Mouse (Mus musculus) thymus, adult 2 months (tissue): Measurements from ENCODE around the gene Gm21861. TPM values are rescaled to one million over a fixed set of nuclear protein-coding genes. Genes with fewer than 3 reads are reported as not detected.
"Not testable (repeated sequence)": the region's sequence is repeated elsewhere in the genome, so short reads cannot be mapped to it uniquely, and the experiment has no call there.

ENCODE experiments used
- DNase-seq: peaks from one replicate; pipeline ENCODE4 v3.0.0; 2021
- H3K27ac ChIP-seq: fragments of 200-500 bp; 2 replicates; pipeline ENCODE4 v1.5.1; 2012; ENCODE audit warnings: low read length, control low read depth; ENCODE audit not compliant: control insufficient read depth, insufficient read depth
- H3K27me3 ChIP-seq: fragments of 200-500 bp; 2 replicates; pipeline ENCODE4 v1.6.1; 2012; ENCODE audit warnings: mild to moderate bottlenecking, low read length, moderate library complexity, mixed read lengths; ENCODE audit not compliant: control insufficient read depth, insufficient read depth
- H3K36me3 ChIP-seq: fragments of 200-500 bp; 2 replicates; pipeline ENCODE4 v1.6.1; 2012; ENCODE audit warnings: mild to moderate bottlenecking, low read length, moderate library complexity; ENCODE audit not compliant: control insufficient read depth, insufficient read depth
- H3K4me1 ChIP-seq: fragments of 200-500 bp; replicated peaks from 2 replicates; pipeline ENCODE4 v1.6.1; 2012; ENCODE audit warnings: low read length; ENCODE audit not compliant: control insufficient read depth, insufficient read depth
- H3K4me3 ChIP-seq: fragments of 200-500 bp; 2 replicates; pipeline ENCODE4 v1.5.1; 2012; ENCODE audit warnings: mild to moderate bottlenecking, low read length, control low read depth, moderate library complexity; ENCODE audit not compliant: control insufficient read depth, insufficient read depth
- WGBS: fragments of 180-500 bp; shearing (Covaris S2); methylation state at CpG from one replicate; pipeline ENCODE4 v1.1.7; 2018; 5-methylcytosine and 5-hydroxymethylcytosine counted together
- polyA plus RNA-seq: library from polyadenylated mRNA; depleted of rRNA; stranded (reverse); fragments of >200 nt; gene quantifications from 2 replicates; pipeline ENCODE4 v1.2.3, GENCODE M21; 2012; rRNA removed

The Gm21861 gene
- polyA plus RNA-seq: not detected in 2 replicates

GRCm38 (mm10) chrY:58814497-58814896, at the start of gene Gm21861:
Gm21861 (minus strand) TSS chrY:58814597.
- not testable (repeated sequence) for H3K36me3 ChIP-seq, H3K4me3 ChIP-seq, H3K27me3 ChIP-seq, DNase-seq, H3K27ac ChIP-seq, H3K4me1 ChIP-seq
- no CpG with 5 or more reads among the region's 7 CpGs for WGBS
